Mouse (Mus musculus) kidney, embryonic 14.5 days (tissue): ENCODE data around the gene H2-Eb1. TPM values are rescaled to one million over a fixed set of nuclear protein-coding genes. Genes with fewer than 3 reads are reported as not detected.
"Not testable (repeated sequence)": the region's sequence is repeated elsewhere in the genome, so short reads cannot be mapped to it uniquely, and the experiment has no call there.

Experiments used
- ATAC-seq: fragments of 200-750 bp; cut with Nextera tagmentation; 2 replicates; pipeline ENCODE4 v1.8.0; 2017; ENCODE audit warnings: moderate number of reproducible peaks, mild to moderate bottlenecking, moderate TSS enrichment, moderate library complexity; ENCODE audit not compliant: low FRiP score, low TSS enrichment
- H3K27ac ChIP-seq: fragments of 300-500 bp; sonication (generic); 2 replicates; pipeline ENCODE4 v1.5.1; 2014; ENCODE audit warnings: low read depth, mild to moderate bottlenecking, low read length, moderate library complexity, mixed read lengths
- H3K27me3 ChIP-seq: fragments of 300-500 bp; sonication (generic); 2 replicates; pipeline ENCODE4 v1.6.1; 2014; ENCODE audit warnings: mild to moderate bottlenecking, low read length; ENCODE audit not compliant: control insufficient read depth, insufficient read depth
- H3K36me3 ChIP-seq: fragments of 300-500 bp; sonication (generic); 2 replicates; pipeline ENCODE4 v1.6.1; 2014; ENCODE audit warnings: low read length, mixed read lengths; ENCODE audit not compliant: control insufficient read depth, insufficient read depth
- H3K4me1 ChIP-seq: fragments of 300-500 bp; sonication (generic); 2 replicates; pipeline ENCODE4 v1.6.1; 2014; ENCODE audit warnings: low read length, mixed read lengths; ENCODE audit not compliant: control insufficient read depth, insufficient read depth
- H3K4me2 ChIP-seq: fragments of 300-500 bp; sonication (generic); replicated peaks from 2 replicates; pipeline ENCODE4 v1.6.1; 2014; ENCODE audit warnings: low read depth, mild to moderate bottlenecking, low read length
- H3K4me3 ChIP-seq: fragments of 300-500 bp; sonication (generic); 2 replicates; pipeline ENCODE4 v1.5.1; 2014; ENCODE audit warnings: mild to moderate bottlenecking, low read length
- H3K9ac ChIP-seq: fragments of 300-500 bp; sonication (generic); 2 replicates; pipeline ENCODE4 v1.6.1; 2014; ENCODE audit warnings: low read depth, mild to moderate bottlenecking, low read length, moderate library complexity
- H3K9me3 ChIP-seq: fragments of 300-500 bp; sonication (generic); 2 replicates; pipeline ENCODE4 v1.6.1; 2016; ENCODE audit warnings: low read length; ENCODE audit not compliant: control insufficient read depth
- WGBS: fragments of 180-500 bp; shearing (Covaris S2); extraction: QIAGEN DNeasy Blood & Tissue Kit; methylation state at CpG from one replicate; pipeline ENCODE4 v1.1.7; 2014; 5-methylcytosine and 5-hydroxymethylcytosine counted together
- polyA plus RNA-seq: library from polyadenylated mRNA; unstranded; fragments of >200 nt; fragmentation: Nextera tagmentation; extraction: Ambion mirVana; gene quantifications from 2 replicates; pipeline ENCODE4 v1.2.1, GENCODE M21; 2014

Gene H2-Eb1
- polyA plus RNA-seq, 1 experiment from 2014 or later, result 5.9 TPM

GRCm38 (mm10) chr17:34307216-34307615 is 1.5 kb downstream of the H2-Eb1 start:
- Histone ChIP-seq H3K27me3 (no peaks in the 10 kb centered on the region), H3K4me1 (peaks cover 3% of the 10 kb centered on the region; the same call in 1 of the 2 replicates), H3K4me3 (no peak overlapping the region), H3K9ac (no peak overlapping the region), H3K9me3 (no peaks in the 10 kb centered on the region), H3K4me2 (no peak overlapping the region), H3K36me3 (no peaks in the 10 kb centered on the region), H3K27ac (no peak overlapping the region)
- ATAC-seq, result no peak

GRCm38 (mm10) chr17:34308161-34308560 is 2.5 kb downstream of the H2-Eb1 start:
- Histone ChIP-seq H3K9me3 (no peaks in the 10 kb centered on the region), H3K4me1 (peaks cover 3% of the 10 kb centered on the region; the same call in 1 of the 2 replicates), H3K27me3 (no peaks in the 10 kb centered on the region), H3K4me3 (no peak overlapping the region), H3K9ac (no peak overlapping the region), H3K27ac (no peak overlapping the region), H3K4me2 (no peak overlapping the region), H3K36me3 (no peaks in the 10 kb centered on the region)
- WGBS, result 77% methylated on average over 4 of the region's 4 CpGs
- no peak for ATAC-seq

GRCm38 (mm10) chr17:34309225-34309624 is 3.6 kb downstream of the H2-Eb1 start:
- H3K36me3 ChIP-seq, result no peaks in the 10 kb centered on the region
- WGBS, result 25% methylated on average over 10 of the region's 10 CpGs
- no peaks in the 10 kb centered on the region for H3K9me3 ChIP-seq
- H3K4me2 ChIP-seq, result peak overlapping the region; percentile 76
- H3K9ac ChIP-seq, result peak overlapping the region; percentile 57; the same call in 1 of the 2 replicates
- no peaks in the 10 kb centered on the region for H3K27me3 ChIP-seq
- ATAC-seq, result no peak
- H3K4me1 ChIP-seq, result peaks cover 3% of the 10 kb centered on the region; the same call in 1 of the 2 replicates
- H3K27ac ChIP-seq, result no peak overlapping the region; the same call in 1 of the 2 replicates
- H3K4me3 ChIP-seq, result peak overlapping the region; percentile 61

GRCm38 (mm10) chr17:34309683-34310385 is 4.2 kb downstream of the H2-Eb1 start:
- Histone ChIP-seq H3K36me3 (no peaks in the 10 kb centered on the region), H3K4me2 (peak overlapping the region; percentile 76), H3K9me3 (no peaks in the 10 kb centered on the region), H3K4me1 (peaks cover 3% of the 10 kb centered on the region; the same call in 1 of the 2 replicates), H3K9ac (peak overlapping the region; percentile 57), H3K27ac (no peak overlapping the region; the same call in 1 of the 2 replicates), H3K4me3 (peak overlapping the region; percentile 61), H3K27me3 (no peaks in the 10 kb centered on the region)
- WGBS, result 20% methylated on average over 38 of the region's 38 CpGs
- peak; percentile 84 for ATAC-seq

GRCm38 (mm10) chr17:34310526-34310925 is 4.9 kb downstream of the H2-Eb1 start:
- not testable (repeated sequence) for H3K27ac ChIP-seq, H3K36me3 ChIP-seq, H3K4me3 ChIP-seq, H3K27me3 ChIP-seq, H3K9me3 ChIP-seq, H3K4me1 ChIP-seq, ATAC-seq, H3K9ac ChIP-seq, H3K4me2 ChIP-seq
- whole genome bisulfite sequencing, result 82% methylated on average over 3 of the region's 3 CpGs

- H3K9ac ChIP-seq, result no peak overlapping the region
- ATAC-seq, result no peak
- H3K4me2 ChIP-seq, result no peak overlapping the region
- no peak overlapping the region for H3K4me3 ChIP-seq
- no peaks in the 10 kb centered on the region for H3K9me3 ChIP-seq
- H3K36me3 ChIP-seq, result no peaks in the 10 kb centered on the region
- peaks cover 3% of the 10 kb centered on the region; the same call in 1 of the 2 replicates for H3K4me1 ChIP-seq
- WGBS, result 92% methylated on average over 1 of the region's 1 CpGs
- H3K27me3 ChIP-seq, result no peaks in the 10 kb centered on the region
- H3K27ac ChIP-seq, result no peak overlapping the region
Observed at GRCm38 (mm10) chr17:34312185-34312584, 6.5 kb downstream of the H2-Eb1 start.

GRCm38 (mm10) chr17:34313393-34313792 is 7.7 kb downstream of the H2-Eb1 start:
- no peak overlapping the region for H3K27ac ChIP-seq
- H3K9me3 ChIP-seq, result no peaks in the 10 kb centered on the region
- no peak for ATAC-seq
- 44% methylated on average over 3 of the region's 3 CpGs for WGBS
- H3K36me3 ChIP-seq, result no peaks in the 10 kb centered on the region
- H3K4me2 ChIP-seq, result no peak overlapping the region
- H3K27me3 ChIP-seq, result no peaks in the 10 kb centered on the region
- H3K9ac ChIP-seq, result no peak overlapping the region
- peaks cover 3% of the 10 kb centered on the region; the same call in 1 of the 2 replicates for H3K4me1 ChIP-seq
- H3K4me3 ChIP-seq, result no peak overlapping the region

GRCm38 (mm10) chr17:34314286-34314685 is 8.6 kb downstream of the H2-Eb1 start:
- peak; percentile 65; the same call in 1 of the 2 replicates for ATAC-seq
- no peak overlapping the region for H3K9ac ChIP-seq
- 54% methylated on average over 9 of the region's 9 CpGs for WGBS

GRCm38 (mm10) chr17:34315512-34315911 is 9.8 kb downstream of the H2-Eb1 start:
- Histone ChIP-seq H3K9ac (no peak overlapping the region), H3K4me2 (no peak overlapping the region), H3K4me3 (no peak overlapping the region), H3K27ac (no peak overlapping the region), H3K9me3 (no peaks in the 10 kb centered on the region), H3K4me1 (no peaks in the 10 kb centered on the region), H3K36me3 (no peaks in the 10 kb centered on the region), H3K27me3 (no peaks in the 10 kb centered on the region)
- WGBS, result 73% methylated on average over 1 of the region's 1 CpGs
- no peak for ATAC-seq

More at GRCm38 (mm10) chr17:34314286-34314685, 8.6 kb downstream of the H2-Eb1 start:
- no peaks in the 10 kb centered on the region for H3K9me3 ChIP-seq
- no peaks in the 10 kb centered on the region for H3K36me3 ChIP-seq
- H3K4me3 ChIP-seq, result no peak overlapping the region
- H3K27me3 ChIP-seq, result no peaks in the 10 kb centered on the region
- H3K4me2 ChIP-seq, result no peak overlapping the region
- peaks cover under 1% of the 10 kb centered on the region; the same call in 1 of the 2 replicates for H3K4me1 ChIP-seq
- H3K27ac ChIP-seq, result no peak overlapping the region
